Mouse (Mus musculus) adrenal gland, adult (tissue): ENCODE results near the gene Nfasc.

Source experiments
- DNase-seq, 2 experiments: peaks; one replicate each; pipeline ENCODE4 v3.0.0; 2022 to 2023; ENCODE audit warnings: low spot score in 1 of 2; ENCODE audit not compliant: inconsistent age in 2 of 2

Nfasc gene

DNA sequence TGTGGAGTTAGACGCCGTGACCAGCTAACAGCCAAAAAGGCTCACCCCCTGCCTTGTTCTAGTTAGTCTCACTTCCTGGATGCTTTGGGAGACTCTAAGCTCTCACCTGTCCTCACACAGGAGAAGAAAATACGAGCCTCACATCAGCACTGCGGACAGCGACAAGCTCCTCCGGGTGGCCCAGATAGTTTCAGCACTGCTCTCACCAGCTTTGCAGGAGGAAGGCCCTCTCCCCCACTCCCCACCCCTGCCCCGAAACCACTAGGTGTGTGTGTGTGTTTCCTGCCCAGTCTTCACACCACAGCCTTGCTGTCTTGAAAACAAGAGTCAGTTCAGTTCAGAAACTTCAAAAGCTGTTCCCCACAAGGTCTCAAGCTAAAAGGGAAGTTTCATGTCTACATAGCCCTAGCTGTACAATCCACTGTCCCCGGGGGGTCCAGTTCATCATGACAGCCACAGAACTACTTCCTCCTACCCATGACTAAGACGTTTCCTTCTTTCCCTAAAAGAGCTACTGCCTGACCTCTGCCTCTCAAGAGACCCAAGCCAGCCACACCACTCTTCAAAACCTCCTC is 7.6 kb downstream of the Nfasc start:
- DNase-seq: peak in 1 of 2 experiments; percentile 41

DNA sequence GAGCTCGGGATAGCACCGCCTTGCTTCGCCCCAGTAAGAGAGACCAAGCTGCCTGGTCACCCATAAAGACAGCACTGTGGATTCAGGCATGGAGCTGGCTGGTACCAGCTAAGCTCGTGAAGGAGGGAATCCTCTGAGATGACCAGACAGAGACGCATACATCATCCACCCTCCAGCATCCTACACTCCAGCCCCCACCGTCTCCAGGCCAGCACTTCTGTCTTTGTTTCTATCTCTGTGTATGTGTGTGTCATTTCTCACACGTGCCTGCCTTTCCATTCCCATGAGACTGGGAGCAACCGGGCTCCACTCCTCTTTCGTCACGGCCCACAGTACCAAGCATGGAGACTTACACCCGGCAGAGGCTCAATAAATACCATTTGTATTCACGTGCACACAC is 9.3 kb downstream of the Nfasc start:
- DNase-seq: no peak

DNA sequence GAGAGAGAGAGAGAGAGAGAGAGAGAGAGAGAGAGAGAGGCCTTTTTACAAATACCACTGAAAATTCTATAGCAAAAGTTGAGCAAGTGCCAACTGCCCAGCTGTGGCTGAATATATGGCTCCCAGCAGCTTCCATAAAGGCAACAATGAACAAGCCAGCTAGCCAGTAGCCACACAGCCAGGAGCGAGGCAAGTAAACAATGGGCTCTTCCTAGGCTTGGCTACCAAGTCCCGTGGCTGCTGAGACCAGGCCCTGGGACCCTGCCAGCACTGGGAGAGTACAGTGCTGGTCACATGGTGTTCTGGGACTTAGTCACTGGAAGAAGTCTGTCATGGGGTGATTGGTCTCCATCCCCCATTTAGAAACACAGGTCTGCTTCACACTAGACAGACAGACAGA is 14.0 kb downstream of the Nfasc start:
- DNase-seq: no peak

DNA sequence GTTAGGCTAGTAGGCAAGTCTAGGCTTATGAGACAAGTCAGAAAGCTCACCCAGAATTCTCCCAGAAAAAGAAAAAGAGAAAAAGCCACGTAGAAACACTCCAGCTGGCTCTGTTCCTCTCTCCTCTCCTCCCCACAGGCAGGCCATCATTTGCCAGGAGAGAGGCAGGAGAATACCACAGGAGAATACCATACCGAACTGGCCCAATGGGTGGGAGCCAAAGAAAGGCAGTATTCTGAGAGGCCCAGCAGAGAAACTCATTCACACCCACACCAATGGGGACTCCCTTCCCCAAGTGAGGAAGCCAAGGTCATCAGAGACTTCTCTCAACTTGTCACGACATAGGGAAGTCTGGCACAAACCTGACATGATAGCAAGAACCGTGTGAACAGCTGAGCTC is 19.2 kb downstream of the Nfasc start:
- DNase-seq: no peak

DNA sequence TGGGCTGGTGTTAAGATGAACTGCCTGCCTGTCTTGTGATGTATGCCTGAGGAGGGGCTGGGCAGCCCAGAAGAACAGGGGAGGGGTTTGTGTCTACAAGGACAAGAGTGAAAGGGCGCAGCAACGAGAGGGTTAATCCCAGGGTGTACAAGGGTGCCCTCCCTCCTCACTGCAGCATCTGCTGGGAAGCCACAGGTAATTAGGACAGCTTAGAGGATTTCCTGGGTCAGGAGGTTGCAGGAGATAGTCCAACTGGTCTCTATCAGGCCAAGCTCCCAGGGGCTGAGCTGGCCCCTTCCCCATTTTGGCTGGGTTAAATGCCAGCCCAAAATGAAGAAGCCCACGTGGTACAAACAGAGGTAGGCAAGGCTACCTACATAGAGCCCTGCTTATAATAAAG is 20.3 kb downstream of the Nfasc start:
- DNase-seq: no peak

DNA sequence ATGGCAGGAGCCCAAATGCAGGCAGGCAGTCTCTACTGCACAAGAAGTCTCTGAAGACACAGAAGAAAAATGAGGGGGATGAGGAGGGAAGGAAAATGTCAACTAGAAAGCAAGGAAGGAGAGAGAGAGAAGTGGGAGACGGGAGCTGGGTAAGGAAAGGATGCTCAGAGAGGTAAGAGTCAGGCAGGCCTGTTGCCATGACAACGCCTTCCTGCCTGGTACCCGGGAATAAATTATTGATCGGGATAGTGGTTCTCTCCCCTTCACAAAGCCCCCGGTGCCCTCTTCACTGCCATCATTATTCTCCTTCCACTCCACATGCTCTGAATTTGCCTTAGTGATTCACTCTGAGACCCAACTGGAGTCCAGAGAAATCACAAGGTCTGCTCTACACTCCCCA is 23.4 kb downstream of the Nfasc start:
- DNase-seq: no peak

DNA sequence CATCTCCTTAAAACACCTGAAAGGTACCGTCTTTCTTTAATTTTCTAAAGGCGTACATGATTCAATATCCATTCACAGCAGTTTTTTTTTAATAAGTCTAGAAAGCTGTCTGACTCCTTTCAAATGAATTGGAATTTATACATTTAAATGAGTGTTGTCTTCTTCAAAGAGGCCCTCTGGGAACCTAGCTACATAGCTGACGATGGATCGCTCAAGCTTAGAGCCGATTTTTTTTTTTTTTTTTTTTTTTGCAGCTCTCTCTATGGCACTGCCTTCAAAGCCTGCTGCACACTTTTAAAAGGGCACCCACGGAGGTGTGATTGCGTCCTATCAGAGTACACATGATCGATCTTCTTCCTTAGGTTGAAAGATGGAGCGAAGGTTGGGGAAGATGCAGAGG is 26.6 kb downstream of the Nfasc start:
- DNase-seq: no peak

DNA sequence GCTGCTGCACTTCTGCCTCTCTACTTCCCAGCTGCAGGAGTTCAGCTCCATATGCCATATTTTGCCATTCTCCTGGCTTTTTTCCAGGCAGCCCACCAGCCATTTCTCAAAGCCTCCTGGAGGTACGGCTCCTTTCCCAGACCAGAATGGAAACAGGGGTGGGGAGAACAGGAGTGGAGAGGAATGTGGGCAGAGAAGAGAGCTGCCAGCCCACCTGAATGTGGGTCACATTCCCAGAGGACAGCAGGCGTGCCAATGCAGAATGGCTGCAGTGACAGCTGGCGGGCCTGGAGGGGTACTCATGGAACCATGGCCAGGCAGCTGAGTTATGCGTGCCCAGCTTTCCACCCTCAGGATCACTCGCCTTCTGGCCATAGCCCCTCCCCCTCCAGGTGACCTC is 32.2 kb downstream of the Nfasc start:
- DNase-seq: no peak

DNA sequence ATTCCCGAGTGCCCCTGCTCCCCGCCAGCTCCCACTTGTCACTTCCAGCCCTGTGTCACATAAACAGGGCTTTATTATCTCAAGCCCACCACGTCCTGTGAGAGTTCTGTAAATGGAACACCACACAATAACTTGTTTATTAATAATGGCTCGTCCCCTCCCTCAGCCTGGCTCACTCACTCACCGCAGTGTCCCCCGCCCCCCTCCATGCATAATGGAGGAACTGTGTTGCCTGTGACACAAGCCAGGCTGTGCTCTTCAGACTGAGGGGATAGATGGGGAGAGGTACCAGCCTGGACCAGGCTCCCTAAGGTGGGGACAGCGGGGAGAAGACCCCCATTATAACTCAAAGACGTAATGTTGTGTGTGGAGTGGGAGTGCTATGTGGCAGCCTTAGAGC is 34.3 kb downstream of the Nfasc start:
- no peak for DNase-seq

DNA sequence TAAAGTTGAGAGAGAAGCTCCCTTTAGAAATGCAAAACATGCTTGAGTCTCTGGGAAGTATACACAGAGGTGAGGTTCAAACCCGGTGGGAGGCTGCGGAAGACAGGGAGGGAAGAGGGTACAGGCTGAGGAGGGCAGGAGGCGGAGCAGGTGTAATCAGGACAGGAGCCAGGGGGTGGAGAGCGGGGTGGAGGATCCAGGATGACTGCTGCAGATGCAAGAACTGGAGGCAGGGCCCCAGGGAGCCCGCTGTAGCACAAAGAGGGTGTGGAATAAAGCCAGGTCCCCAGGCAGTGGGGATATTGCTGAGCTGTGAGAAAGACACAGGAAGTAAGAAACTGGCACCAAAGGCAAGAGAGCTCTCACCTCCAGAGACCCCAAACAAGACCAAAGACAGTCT is 38.1 kb downstream of the Nfasc start:
- DNase-seq: no peak

DNA sequence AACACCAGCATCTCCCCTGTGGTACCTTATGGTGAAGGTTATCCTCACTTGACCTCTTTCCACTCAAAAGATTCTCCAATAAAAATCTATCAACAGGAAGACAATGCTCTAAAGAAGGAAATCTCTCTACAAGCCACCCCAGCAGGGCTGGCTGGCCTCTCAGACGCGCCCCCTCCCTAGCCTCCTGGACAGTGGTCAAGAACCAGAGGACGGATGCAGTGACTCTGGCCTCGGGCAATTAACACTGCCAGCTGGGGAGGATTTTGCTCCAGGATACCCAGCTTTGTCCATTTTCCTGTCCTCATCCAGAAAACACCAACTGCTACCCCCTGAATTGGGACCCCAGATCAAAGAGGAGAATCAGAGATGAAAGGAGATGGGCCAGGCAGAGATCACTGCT is 44.7 kb downstream of the Nfasc start:
- no peak for DNase-seq

DNA sequence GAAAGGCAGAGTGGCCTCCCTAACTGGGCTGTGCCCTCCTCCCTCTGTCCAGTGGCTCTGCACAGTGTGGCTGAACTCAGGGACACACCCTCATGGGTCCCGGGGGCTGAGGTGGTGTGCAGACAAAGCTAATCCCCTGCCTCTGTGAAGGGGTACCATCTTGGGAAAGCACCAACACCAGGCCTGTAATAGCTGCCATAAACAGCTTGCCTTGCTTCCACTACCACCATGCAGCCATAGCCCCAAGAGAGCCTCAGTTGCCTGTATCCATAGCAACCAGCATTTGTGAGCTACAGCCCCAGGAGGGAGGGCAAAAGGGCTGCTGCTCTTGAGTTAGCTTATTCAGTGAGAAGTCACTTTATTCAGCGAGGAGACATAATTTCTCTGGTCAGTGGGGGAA is 45.4 kb downstream of the Nfasc start:
- DNase-seq: no peak

DNA sequence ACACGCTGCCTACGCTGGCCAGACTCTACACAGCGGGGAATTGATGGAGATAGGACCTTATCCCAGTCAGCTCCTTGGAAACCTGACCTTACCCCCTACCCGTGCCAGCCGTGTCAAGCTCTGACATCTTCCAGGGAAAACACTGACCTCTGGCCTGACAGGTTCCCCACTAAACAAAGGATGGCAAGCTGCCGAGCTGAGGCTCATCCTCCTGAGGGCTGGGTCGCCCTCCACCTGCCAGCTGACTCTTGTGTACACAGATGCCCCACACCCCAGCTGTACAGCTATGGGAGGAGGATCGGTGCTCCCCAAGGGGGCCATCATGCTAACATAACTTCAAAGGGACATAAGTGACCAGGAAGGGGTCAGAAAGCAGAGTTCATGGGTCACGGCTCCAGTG is 47.6 kb downstream of the Nfasc start:
- no peak for DNase-seq

DNA sequence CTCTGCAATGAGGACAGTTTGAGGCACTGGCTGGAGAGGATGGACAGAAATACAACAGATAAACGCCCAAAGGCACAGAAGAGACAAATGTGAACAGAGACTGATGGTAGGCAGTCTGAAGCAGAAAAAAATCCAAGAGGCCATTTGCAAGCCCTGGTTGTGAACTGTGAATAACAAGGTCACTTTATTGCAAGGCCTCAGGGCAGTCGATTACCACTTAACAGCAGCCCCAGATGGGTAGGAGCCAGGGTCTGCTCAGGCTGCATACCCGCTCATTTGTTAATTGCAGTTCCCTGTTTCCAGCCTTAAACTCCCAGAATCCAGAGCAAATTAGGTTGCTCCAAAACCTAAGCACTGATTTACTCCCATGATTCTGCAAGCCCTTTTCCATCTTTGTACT is 52.4 kb downstream of the Nfasc start:
- no peak for DNase-seq

DNA sequence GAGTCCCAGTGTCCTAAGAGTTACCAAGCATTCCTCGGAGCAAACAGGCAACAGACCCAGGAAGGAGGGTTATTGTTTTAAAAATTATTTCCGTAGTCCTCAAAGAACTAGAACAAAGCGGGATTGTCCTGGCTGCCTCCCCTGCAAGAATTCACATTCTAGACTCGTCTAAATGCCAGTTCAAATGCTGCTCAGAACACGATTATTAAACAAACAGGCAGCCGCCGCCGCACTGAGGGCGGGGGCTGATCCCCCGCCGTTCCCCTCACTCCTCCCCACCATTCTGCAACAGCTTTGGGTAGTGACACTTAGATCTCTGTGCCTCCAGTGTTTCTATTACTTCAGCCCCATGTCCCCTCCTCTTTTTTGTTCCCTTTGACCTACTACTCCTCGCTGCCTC is 62.7 kb downstream of the Nfasc start:
- DNase-seq: no peak

DNA sequence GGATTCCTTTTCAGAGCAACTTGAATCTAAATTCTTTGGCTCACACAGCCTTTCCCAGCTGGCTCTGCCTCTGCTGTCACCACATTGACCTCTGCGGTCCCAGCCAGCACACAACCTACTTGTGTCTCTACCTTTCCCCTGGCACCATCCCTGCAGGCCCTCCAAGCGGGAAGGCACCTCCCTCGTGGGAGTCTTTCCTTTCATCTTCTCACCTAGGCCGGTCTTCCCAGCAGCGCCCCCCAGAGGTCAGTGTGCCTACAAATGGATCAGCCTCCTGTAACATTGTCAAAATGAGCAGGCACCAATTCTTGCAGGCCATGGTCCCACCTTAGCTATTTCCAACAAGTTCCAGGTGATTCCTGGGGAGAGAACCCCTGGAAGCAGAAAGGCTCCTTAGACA is 63.5 kb downstream of the Nfasc start:
- DNase-seq: no peak

DNA sequence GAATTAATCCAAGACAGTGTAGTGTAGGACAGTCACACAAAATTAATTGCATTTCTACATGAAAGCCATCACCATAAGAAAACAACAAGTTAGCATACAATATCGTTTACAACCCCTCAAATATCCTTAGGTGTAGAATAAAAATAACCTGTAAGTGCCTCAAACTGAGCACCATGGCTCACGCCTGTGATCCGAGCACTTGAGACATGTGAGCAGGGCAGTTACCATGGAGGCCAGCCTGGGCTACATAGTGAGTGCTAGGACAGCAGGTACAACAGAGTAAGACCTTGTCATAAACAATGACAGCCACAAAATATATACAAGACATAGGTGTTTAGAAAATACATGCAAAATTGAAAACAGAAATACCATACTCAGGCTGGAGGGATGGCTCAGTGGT is 68.9 kb downstream of the Nfasc start:
- no peak for DNase-seq

DNA sequence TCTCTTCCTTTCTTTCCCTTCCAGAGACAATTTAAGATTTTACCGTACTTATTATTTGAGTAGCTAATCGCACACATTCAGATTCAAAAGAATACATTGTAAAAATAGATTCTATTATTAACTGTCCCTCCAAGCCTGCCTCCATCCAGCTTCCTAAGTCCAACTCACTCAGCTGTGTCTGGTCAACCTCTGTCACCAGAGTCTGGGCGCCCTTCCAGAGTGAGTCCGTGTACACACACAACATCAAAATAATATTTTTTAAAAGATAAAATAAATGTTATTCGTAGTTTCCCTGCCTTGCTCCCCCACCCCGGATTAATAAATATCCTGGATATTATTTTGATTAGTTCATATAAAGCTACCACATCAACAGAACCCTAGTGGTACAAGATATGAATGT is 72.4 kb downstream of the Nfasc start:
- DNase-seq: no peak

DNA sequence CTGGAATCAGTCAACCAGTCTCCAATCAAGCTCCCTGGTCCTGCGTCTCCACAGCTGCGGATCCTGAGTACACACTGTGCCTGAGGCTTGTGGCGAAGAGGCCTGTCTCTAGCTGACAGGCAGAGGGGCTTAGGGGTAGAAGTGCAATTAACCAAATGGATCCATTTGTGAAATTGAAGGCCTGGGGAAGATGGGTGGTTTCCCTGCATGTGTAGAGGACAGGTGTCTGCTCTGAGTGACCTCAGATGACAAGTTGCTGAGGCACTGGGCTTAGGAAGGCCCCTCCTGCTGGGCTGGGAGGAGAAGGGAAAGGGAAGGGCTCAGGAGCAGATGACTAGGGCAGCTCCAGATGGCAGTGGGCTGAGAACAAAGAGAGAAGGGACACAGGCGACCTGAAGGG is 81.2 kb downstream of the Nfasc start:
- DNase-seq: peak in 1 of 2 experiments; percentile 14

DNA sequence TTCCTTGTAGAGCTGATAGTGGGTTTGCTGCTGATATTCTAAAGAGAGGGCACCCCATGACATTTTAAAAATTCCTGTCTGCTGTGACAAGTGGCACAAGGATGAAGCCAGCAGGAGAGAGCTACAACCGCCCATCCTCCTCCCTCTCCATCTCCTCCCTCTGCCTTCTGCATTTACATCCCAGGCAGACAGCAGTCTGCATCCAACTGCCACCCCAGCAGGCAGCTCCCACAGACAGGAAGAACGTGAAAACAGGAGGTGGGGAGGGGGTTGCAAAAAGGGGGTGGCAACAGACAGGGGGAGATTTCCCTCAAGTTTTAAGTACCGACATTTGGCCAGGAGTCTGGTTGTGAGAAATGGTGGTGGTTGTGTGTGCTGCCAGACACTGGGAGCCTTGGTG is 82.0 kb downstream of the Nfasc start:
- DNase-seq: no peak

DNA sequence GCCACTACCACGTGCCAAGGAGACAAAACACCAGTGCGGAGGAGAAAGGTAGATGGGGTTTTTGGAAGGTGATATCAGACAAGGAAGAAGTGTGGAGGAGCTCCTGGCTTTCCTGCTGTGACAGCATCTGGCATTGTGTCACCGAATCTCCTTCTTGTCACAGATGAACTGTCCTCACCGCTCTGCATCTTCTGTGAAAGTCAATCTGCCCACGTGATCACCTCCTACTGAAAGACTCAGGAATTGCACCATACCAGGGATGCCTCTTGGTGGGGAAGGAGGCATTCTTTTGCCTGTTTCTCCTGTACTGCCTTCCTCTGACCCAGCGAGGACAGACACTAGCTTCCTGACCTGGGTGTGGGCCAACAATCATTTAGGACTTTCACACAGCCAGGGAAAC is 86.0 kb downstream of the Nfasc start:
- DNase-seq: no peak

DNA sequence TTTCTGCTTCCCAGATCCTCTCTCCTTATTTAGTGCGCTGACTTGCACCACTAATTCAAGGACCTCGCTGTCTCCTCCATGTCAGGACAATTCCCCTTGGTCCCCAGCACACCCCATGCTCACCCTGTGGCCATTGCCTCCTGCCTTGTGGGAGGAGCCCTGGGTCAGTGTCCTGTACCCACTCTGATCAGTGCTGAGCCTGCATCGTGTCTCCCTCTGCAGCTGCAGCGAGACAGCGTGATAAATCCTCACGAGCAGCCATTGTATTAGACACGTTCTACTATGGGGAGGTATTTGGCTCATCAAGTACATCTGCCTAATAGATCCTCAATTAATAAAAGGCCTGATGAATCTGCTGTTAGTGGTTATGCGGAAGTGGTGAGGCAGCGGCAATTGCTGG is 86.8 kb downstream of the Nfasc start:
- DNase-seq: no peak

DNA sequence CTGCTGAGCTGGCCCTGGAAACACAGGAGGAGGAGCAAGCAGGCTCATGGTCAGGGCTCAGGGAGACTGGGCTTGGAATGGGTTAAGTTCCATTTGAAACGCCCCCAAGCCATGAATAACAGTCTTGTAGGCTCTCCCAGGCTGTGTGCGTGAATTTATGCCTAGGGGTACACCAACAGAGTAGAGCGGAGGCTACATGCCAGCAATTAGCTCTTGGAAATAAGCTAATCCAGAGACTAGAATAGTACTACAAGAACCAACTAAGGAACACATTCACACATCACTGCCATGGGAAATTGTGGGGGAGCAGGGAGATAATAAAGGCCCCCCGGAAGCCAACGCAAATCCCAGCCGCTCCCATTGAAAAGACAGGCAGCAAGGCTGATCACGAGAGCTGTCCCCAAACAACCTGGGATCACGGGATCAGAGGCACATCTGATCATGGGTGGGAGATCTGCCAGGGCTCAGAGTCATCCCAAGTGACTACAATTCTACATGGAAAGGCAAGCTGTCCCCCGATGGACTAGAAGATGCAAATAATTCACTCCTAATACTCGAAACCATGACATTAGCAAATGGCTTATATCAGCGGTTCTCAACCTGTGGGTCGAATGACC is 87.6 kb downstream of the Nfasc start:
- DNase-seq: no peak

DNA sequence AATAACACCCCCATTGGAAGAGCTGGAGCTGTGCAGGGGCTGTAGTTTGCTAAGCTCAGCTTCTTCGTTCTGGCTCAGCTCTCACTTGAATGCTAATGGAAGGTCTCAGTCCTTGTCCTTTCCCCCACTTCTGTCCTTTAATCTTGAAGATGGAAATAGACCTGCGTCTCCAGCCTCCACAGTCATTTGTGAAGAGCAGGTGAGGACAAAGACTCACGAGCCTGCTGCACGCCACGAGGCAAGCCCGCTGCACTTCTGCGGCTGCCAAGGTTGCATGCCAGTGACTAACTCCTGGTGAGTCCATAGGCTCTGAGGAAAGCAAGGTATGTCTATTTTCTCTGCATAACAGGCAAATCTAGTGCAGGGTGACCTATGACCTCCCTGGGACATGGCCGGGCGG is 88.4 kb downstream of the Nfasc start:
- DNase-seq: no peak
